Mouse (Mus musculus): Measurements from ENCODE around the gene Tmed10. TPM values are rescaled to one million over a fixed set of nuclear protein-coding genes. Genes with fewer than 3 reads are reported as not detected.

Gene Tmed10
- 100 to 1,000 TPM; 155 to 163 TPM for total RNA-seq (2021)

- DNase-seq (ENCODE audit: low spot score), result peak; percentile 85
- intact Hi-C loops (cut with DNase I), result loop anchor here (2.0 to 5.0 kb wide), 2 partner anchors 26 to 103 kb away; no protein-coding TSS in a partner anchor
These were observed at the start of gene Tmed10 for GRCm38 (mm10) chr12:85374561-85375272. Gene Tmed10 (minus strand): TSS chr12:85374847.

GRCm38 (mm10) chr12:85423236-85423635 is 48.6 kb upstream of the Tmed10 start:
- no peak for DNase-seq (ENCODE audit: low spot score)
- intact Hi-C loops (cut with DNase I), result no loop called here

- intact Hi-C loops (cut with DNase I), result no loop called here
- no peak for DNase-seq (ENCODE audit: low spot score)
These were observed 47.9 kb upstream of the Tmed10 start for GRCm38 (mm10) chr12:85422536-85422935.

- no peak for DNase-seq (ENCODE audit: low spot score)
- intact Hi-C loops (cut with DNase I), result no loop called here
These were observed 46.3 kb upstream of the Tmed10 start for GRCm38 (mm10) chr12:85420945-85421344.

- DNase-seq (ENCODE audit: low spot score), result peak; percentile 63
- intact Hi-C loops (cut with DNase I), result no loop called here
These were observed 43.2 kb upstream of the Tmed10 start for GRCm38 (mm10) chr12:85417845-85418244.

GRCm38 (mm10) chr12:85416298-85416697 is 41.7 kb upstream of the Tmed10 start:
- DNase-seq (ENCODE audit: low spot score), result no peak
- intact Hi-C loops (cut with DNase I), result no loop called here

GRCm38 (mm10) chr12:85415876-85416275 is 41.2 kb upstream of the Tmed10 start:
- DNase-seq (ENCODE audit: low spot score), result no peak
- intact Hi-C loops (cut with DNase I), result no loop called here

GRCm38 (mm10) chr12:85411136-85411535 is 36.5 kb upstream of the Tmed10 start:
- intact Hi-C loops (cut with DNase I), result no loop called here
- DNase-seq (ENCODE audit: low spot score), result no peak

- intact Hi-C loops (cut with DNase I), result no loop called here
- DNase-seq (ENCODE audit: low spot score), result no peak
These were observed 23.3 kb upstream of the Tmed10 start for GRCm38 (mm10) chr12:85397960-85398272.

- intact Hi-C loops (cut with DNase I), result no loop called here
- no peak for DNase-seq (ENCODE audit: low spot score)
These were observed 22.7 kb upstream of the Tmed10 start for GRCm38 (mm10) chr12:85397063-85397959.

GRCm38 (mm10) chr12:85393981-85394380 is 19.3 kb upstream of the Tmed10 start:
- intact Hi-C loops (cut with DNase I), result loop anchor here (5.0 kb wide), 1 partner anchor 38 kb away; no protein-coding TSS in a partner anchor
- DNase-seq (ENCODE audit: low spot score), result no peak

GRCm38 (mm10) chr12:85393526-85393925 is 18.9 kb upstream of the Tmed10 start:
- no peak for DNase-seq (ENCODE audit: low spot score)

GRCm38 (mm10) chr12:85391148-85391547 is 16.5 kb upstream of the Tmed10 start:
- no peak for DNase-seq (ENCODE audit: low spot score)
- intact Hi-C loops (cut with DNase I), result loop anchor here (5.0 kb wide), 1 partner anchor 41 kb away; no protein-coding TSS in a partner anchor

More at GRCm38 (mm10) chr12:85393526-85393925, 18.9 kb upstream of the Tmed10 start:
- intact Hi-C loops (cut with DNase I), result loop anchor here (5.0 kb wide), 1 partner anchor 39 kb away; no protein-coding TSS in a partner anchor

- DNase-seq (ENCODE audit: low spot score), result no peak
- intact Hi-C loops (cut with DNase I), result loop anchor here (5.0 kb wide), 1 partner anchor 43 kb away; no protein-coding TSS in a partner anchor
These were observed 14.8 kb upstream of the Tmed10 start for GRCm38 (mm10) chr12:85389204-85390185.

GRCm38 (mm10) chr12:85385995-85386375 is 11.3 kb upstream of the Tmed10 start:
- no peak for DNase-seq (ENCODE audit: low spot score)
- intact Hi-C loops (cut with DNase I), result no loop called here

- intact Hi-C loops (cut with DNase I), result no loop called here
- DNase-seq (ENCODE audit: low spot score), result no peak
These were observed 10.8 kb upstream of the Tmed10 start for GRCm38 (mm10) chr12:85385329-85385994.

GRCm38 (mm10) chr12:85382761-85383680 is 8.4 kb upstream of the Tmed10 start:
- DNase-seq (ENCODE audit: low spot score), result no peak
- intact Hi-C loops (cut with DNase I), result no loop called here

- DNase-seq (ENCODE audit: low spot score), result no peak
- intact Hi-C loops (cut with DNase I), result no loop called here
These were observed 6.9 kb upstream of the Tmed10 start for GRCm38 (mm10) chr12:85381570-85381969.

All from heart, postnatal 25 days (tissue).